Mouse (Mus musculus) embryonic facial prominence, embryonic 15.5 days (tissue): Measurements from ENCODE around the gene Inpp5k. TPM values are rescaled to one million over a fixed set of nuclear protein-coding genes. Genes with fewer than 3 reads are reported as not detected.
A peak's percentile ranks its signal among the peaks of the same experiment; 100 is the strongest.
"Not testable (repeated sequence)": the region's sequence is repeated elsewhere in the genome, so short reads cannot be mapped to it uniquely, and the experiment has no call there.

Experiments
- ATAC-seq: fragments of 200-750 bp; cut with Nextera tagmentation; 2 replicates; pipeline ENCODE4 v1.8.0; 2017; ENCODE audit warnings: low read depth, moderate TSS enrichment; ENCODE audit not compliant: insufficient number of reproducible peaks, low FRiP score, low TSS enrichment
- H3K27ac ChIP-seq: fragments of 300-500 bp; sonication (generic); replicated peaks from 2 replicates; pipeline ENCODE4 v1.5.1; 2015; ENCODE audit warnings: mild to moderate bottlenecking, inconsistent platforms
- H3K27me3 ChIP-seq: fragments of 300-500 bp; sonication (generic); 2 replicates; pipeline ENCODE4 v1.6.1; 2015; ENCODE audit warnings: inconsistent platforms
- H3K36me3 ChIP-seq: fragments of 300-500 bp; sonication (generic); 2 replicates; pipeline ENCODE4 v1.6.1; 2015; ENCODE audit warnings: mild to moderate bottlenecking, inconsistent platforms
- H3K4me1 ChIP-seq: fragments of 300-500 bp; sonication (generic); 2 replicates; pipeline ENCODE4 v1.6.1; 2015; ENCODE audit warnings: inconsistent platforms
- H3K4me2 ChIP-seq: fragments of 300-500 bp; sonication (generic); replicated peaks from 2 replicates; pipeline ENCODE4 v1.6.1; 2015; ENCODE audit warnings: mild to moderate bottlenecking, inconsistent platforms
- H3K4me3 ChIP-seq: fragments of 300-500 bp; sonication (generic); replicated peaks from 2 replicates; pipeline ENCODE4 v1.5.1; 2015; ENCODE audit warnings: mild to moderate bottlenecking, inconsistent platforms
- H3K9ac ChIP-seq: fragments of 300-500 bp; sonication (generic); 2 replicates; pipeline ENCODE4 v1.6.1; 2015; ENCODE audit warnings: inconsistent platforms
- H3K9me3 ChIP-seq: fragments of 300-500 bp; sonication (generic); replicated peaks from 2 replicates; pipeline ENCODE4 v1.6.1; 2016; ENCODE audit warnings: inconsistent platforms
- WGBS: fragments of 180-500 bp; shearing (Covaris S2); methylation state at CpG from one replicate; pipeline ENCODE4 v1.1.7; 2015; 5-methylcytosine and 5-hydroxymethylcytosine counted together
- polyA plus RNA-seq: library from polyadenylated mRNA; unstranded; fragments of >200 nt; fragmentation: Nextera tagmentation; extraction: Ambion mirVana; gene quantifications from 2 replicates; pipeline ENCODE4 v1.2.1, GENCODE M21; 2015

Gene Inpp5k
- polyA plus RNA-seq, 1 experiment from 2014 or later, result 31.9 TPM

- ATAC-seq, result no peak
- H3K4me3 ChIP-seq, result no peak overlapping the region
- 0 out of 2 replicates have a peak, but pooled peaks cover 3% of the 10 kb centered on the region for H3K4me1 ChIP-seq
- H3K9ac ChIP-seq, result no peak overlapping the region
- no peaks in the 10 kb centered on the region for H3K27me3 ChIP-seq
- 52% methylated on average over 2 of the region's 2 CpGs for WGBS
- H3K9me3 ChIP-seq, result no peaks in the 10 kb centered on the region
- no peak overlapping the region for H3K4me2 ChIP-seq
- H3K27ac ChIP-seq, result peak overlapping the region; percentile 41; the same call in 1 of the 2 replicates
- H3K36me3 ChIP-seq, result peaks cover 30% of the 10 kb centered on the region
Observed at GRCm38 (mm10) chr11:75687343-75687993, 56.7 kb downstream of the Inpp5k start.

GRCm38 (mm10) chr11:75688132-75688531, 57.3 kb downstream of the Inpp5k start:
- WGBS, result 83% methylated on average over 2 of the region's 2 CpGs
- Histone ChIP-seq H3K4me3 (no peak overlapping the region), H3K36me3 (peaks cover 32% of the 10 kb centered on the region), H3K4me2 (no peak overlapping the region), H3K4me1 (0 out of 2 replicates have a peak, but pooled peaks cover 3% of the 10 kb centered on the region), H3K9ac (no peak overlapping the region), H3K27ac (0 out of 2 replicates have a peak overlapping the region, but pooled peaks have one; percentile 41), H3K27me3 (no peaks in the 10 kb centered on the region), H3K9me3 (no peaks in the 10 kb centered on the region)
- no peak for ATAC-seq

- 0 out of 2 replicates have a peak, but pooled peaks cover 3% of the 10 kb centered on the region for H3K4me1 ChIP-seq
- peaks cover 36% of the 10 kb centered on the region for H3K36me3 ChIP-seq
Observed at GRCm38 (mm10) chr11:75689977-75690376, 59.2 kb downstream of the Inpp5k start.

GRCm38 (mm10) chr11:75691047-75691446, 60.3 kb downstream of the Inpp5k start:
- H3K4me3 ChIP-seq, result no peak overlapping the region
- no peak for ATAC-seq
- H3K36me3 ChIP-seq, result peaks cover 42% of the 10 kb centered on the region
- no peaks in the 10 kb centered on the region for H3K27me3 ChIP-seq
- no peak overlapping the region for H3K27ac ChIP-seq
- H3K4me2 ChIP-seq, result no peak overlapping the region
- 0 out of 2 replicates have a peak, but pooled peaks cover 3% of the 10 kb centered on the region for H3K4me1 ChIP-seq
- no peak overlapping the region for H3K9ac ChIP-seq
- H3K9me3 ChIP-seq, result no peaks in the 10 kb centered on the region

More at GRCm38 (mm10) chr11:75689977-75690376, 59.2 kb downstream of the Inpp5k start:
- no peak overlapping the region for H3K27ac ChIP-seq
- no peak overlapping the region for H3K4me2 ChIP-seq
- no peaks in the 10 kb centered on the region for H3K9me3 ChIP-seq
- ATAC-seq, result no peak
- no peaks in the 10 kb centered on the region for H3K27me3 ChIP-seq
- H3K9ac ChIP-seq, result no peak overlapping the region
- no peak overlapping the region for H3K4me3 ChIP-seq
- WGBS, result 82% methylated on average over 1 of the region's 1 CpGs

GRCm38 (mm10) chr11:75693570-75693969, 62.8 kb downstream of the Inpp5k start:
- H3K27me3 ChIP-seq, result no peaks in the 10 kb centered on the region
- no peak for ATAC-seq
- no peaks in the 10 kb centered on the region for H3K4me1 ChIP-seq
- H3K36me3 ChIP-seq, result peaks cover 61% of the 10 kb centered on the region
- H3K9me3 ChIP-seq, result no peaks in the 10 kb centered on the region
- no peak overlapping the region for H3K4me3 ChIP-seq
- H3K27ac ChIP-seq, result no peak overlapping the region
- no peak overlapping the region for H3K9ac ChIP-seq
- 89% methylated on average over 5 of the region's 5 CpGs for WGBS
- no peak overlapping the region for H3K4me2 ChIP-seq

- H3K27me3 ChIP-seq, result not testable (repeated sequence)
- H3K36me3 ChIP-seq, result peaks cover 81% of the 10 kb centered on the region
Observed at GRCm38 (mm10) chr11:75697464-75697863, 66.7 kb downstream of the Inpp5k start.

More at GRCm38 (mm10) chr11:75697464-75697863, 66.7 kb downstream of the Inpp5k start:
- not testable (repeated sequence) for ATAC-seq, H3K4me1 ChIP-seq, H3K4me3 ChIP-seq, H3K27ac ChIP-seq, H3K9ac ChIP-seq, H3K4me2 ChIP-seq, H3K9me3 ChIP-seq
- WGBS, result 89% methylated on average over 3 of the region's 3 CpGs

Other genes with a start within 250 kb of the Inpp5k start
- 393 and 406 TPM in 2 replicates for gene Serpinf1, start 208.3 kb upstream of the Inpp5k start, polyA plus RNA-seq
- gene Serpinf2, start 191.4 kb upstream of the Inpp5k start, polyA plus RNA-seq, result 0.09 TPM in 1 of 2 replicates, not detected in the other
- gene Wdr81, start 176.3 kb upstream of the Inpp5k start, polyA plus RNA-seq, result 6.3 and 7.4 TPM in 2 replicates
- 35.1 and 38.0 TPM in 2 replicates for gene Tlcd2, start 169.3 kb upstream of the Inpp5k start, polyA plus RNA-seq
- 51.7 and 52.5 TPM in 2 replicates for gene Prpf8, start 144.2 kb upstream of the Inpp5k start, polyA plus RNA-seq
- gene Rilp, start 120.9 kb upstream of the Inpp5k start, polyA plus RNA-seq, result 0.73 and 1.0 TPM in 2 replicates
- gene Scarf1, start 117.4 kb upstream of the Inpp5k start, polyA plus RNA-seq, result 8.0 and 8.1 TPM in 2 replicates
- gene Slc43a2, start 99.3 kb upstream of the Inpp5k start, polyA plus RNA-seq, result 5.5 and 5.7 TPM in 2 replicates
- 73.0 and 79.3 TPM in 2 replicates for gene Pitpna, start 42.9 kb upstream of the Inpp5k start, polyA plus RNA-seq
- 56.1 and 65.3 TPM in 2 replicates for gene Myo1c, start 19.5 kb downstream of the Inpp5k start, polyA plus RNA-seq
- gene Crk, start 48.3 kb downstream of the Inpp5k start, polyA plus RNA-seq, result 105 and 112 TPM in 2 replicates
- gene Ywhae, start 101.9 kb downstream of the Inpp5k start, polyA plus RNA-seq, result 742 and 749 TPM in 2 replicates
- gene Doc2b, start 165.1 kb downstream of the Inpp5k start, polyA plus RNA-seq, result 1.1 and 1.2 TPM in 2 replicates